Mouse (Mus musculus) cerebellum, postnatal 25 days (tissue): ENCODE measurements around the gene Cage1.

Source experiments
- DNase-seq, 2 experiments: peaks; one replicate each; pipeline ENCODE4 v3.0.0; 2021; ENCODE audit warnings: mixed read lengths in 2 of 2

Cage1 gene

GRCm38 (mm10) chr13:37964128-37965087 is 72.5 kb downstream of the Cage1 start:
- no peak for DNase-seq

- peak; percentile 58 to 79 for DNase-seq
Measured at GRCm38 (mm10) chr13:37963354-37964007, 73.4 kb downstream of the Cage1 start.

- DNase-seq, result no peak
Measured at GRCm38 (mm10) chr13:37962541-37962940, 74.3 kb downstream of the Cage1 start.

GRCm38 (mm10) chr13:37959936-37960335 is 76.9 kb downstream of the Cage1 start:
- no peak for DNase-seq

GRCm38 (mm10) chr13:37959239-37959907 is 77.5 kb downstream of the Cage1 start:
- no peak for DNase-seq

GRCm38 (mm10) chr13:37958498-37959238 is 78.2 kb downstream of the Cage1 start:
- no peak for DNase-seq
